Mouse (Mus musculus) embryonic facial prominence, embryonic 15.5 days (tissue): ENCODE data around the gene Ift43. TPM values are rescaled to one million over a fixed set of nuclear protein-coding genes. Genes with fewer than 3 reads are reported as not detected.

Experiments used
- ATAC-seq: fragments of 200-750 bp; cut with Nextera tagmentation; 2 replicates; pipeline ENCODE4 v1.8.0; 2017; ENCODE audit warnings: low read depth, moderate TSS enrichment; ENCODE audit not compliant: insufficient number of reproducible peaks, low FRiP score, low TSS enrichment
- H3K27ac ChIP-seq: fragments of 300-500 bp; sonication (generic); replicated peaks from 2 replicates; pipeline ENCODE4 v1.5.1; 2015; ENCODE audit warnings: mild to moderate bottlenecking, inconsistent platforms
- H3K27me3 ChIP-seq: fragments of 300-500 bp; sonication (generic); 2 replicates; pipeline ENCODE4 v1.6.1; 2015; ENCODE audit warnings: inconsistent platforms
- H3K36me3 ChIP-seq: fragments of 300-500 bp; sonication (generic); 2 replicates; pipeline ENCODE4 v1.6.1; 2015; ENCODE audit warnings: mild to moderate bottlenecking, inconsistent platforms
- H3K4me1 ChIP-seq: fragments of 300-500 bp; sonication (generic); 2 replicates; pipeline ENCODE4 v1.6.1; 2015; ENCODE audit warnings: inconsistent platforms
- H3K4me2 ChIP-seq: fragments of 300-500 bp; sonication (generic); replicated peaks from 2 replicates; pipeline ENCODE4 v1.6.1; 2015; ENCODE audit warnings: mild to moderate bottlenecking, inconsistent platforms
- H3K4me3 ChIP-seq: fragments of 300-500 bp; sonication (generic); replicated peaks from 2 replicates; pipeline ENCODE4 v1.5.1; 2015; ENCODE audit warnings: mild to moderate bottlenecking, inconsistent platforms
- H3K9ac ChIP-seq: fragments of 300-500 bp; sonication (generic); 2 replicates; pipeline ENCODE4 v1.6.1; 2015; ENCODE audit warnings: inconsistent platforms
- H3K9me3 ChIP-seq: fragments of 300-500 bp; sonication (generic); replicated peaks from 2 replicates; pipeline ENCODE4 v1.6.1; 2016; ENCODE audit warnings: inconsistent platforms
- WGBS: fragments of 180-500 bp; shearing (Covaris S2); methylation state at CpG from one replicate; pipeline ENCODE4 v1.1.7; 2015; 5-methylcytosine and 5-hydroxymethylcytosine counted together
- polyA plus RNA-seq: library from polyadenylated mRNA; unstranded; fragments of >200 nt; fragmentation: Nextera tagmentation; extraction: Ambion mirVana; gene quantifications from 2 replicates; pipeline ENCODE4 v1.2.1, GENCODE M21; 2015

Ift43 gene
- polyA plus RNA-seq, 1 experiment from 2014 or later: 97.9 TPM

- Histone ChIP-seq H3K9ac (no peak overlapping the region), H3K4me2 (no peak overlapping the region), H3K9me3 (no peaks in the 10 kb centered on the region), H3K27ac (no peak overlapping the region), H3K4me1 (no peaks in the 10 kb centered on the region), H3K4me3 (no peak overlapping the region), H3K36me3 (peaks cover 43% of the 10 kb centered on the region), H3K27me3 (no peaks in the 10 kb centered on the region)
- WGBS: 89% methylated on average over 2 of the region's 2 CpGs
- no peak for ATAC-seq
Observed at GRCm38 (mm10) chr12:86055306-86055705, 27.0 kb upstream of the Ift43 start.

- Histone ChIP-seq H3K36me3 (peaks cover 55% of the 10 kb centered on the region), H3K4me2 (no peak overlapping the region), H3K4me3 (no peak overlapping the region), H3K27me3 (no peaks in the 10 kb centered on the region), H3K4me1 (no peaks in the 10 kb centered on the region), H3K9ac (no peak overlapping the region), H3K27ac (no peak overlapping the region), H3K9me3 (no peaks in the 10 kb centered on the region)
- 81% methylated on average over 8 of the region's 8 CpGs for WGBS
- no peak for ATAC-seq
Observed at GRCm38 (mm10) chr12:86056976-86057375, 25.4 kb upstream of the Ift43 start.

- Histone ChIP-seq H3K4me3 (no peak overlapping the region), H3K36me3 (peaks cover 59% of the 10 kb centered on the region), H3K4me1 (no peaks in the 10 kb centered on the region), H3K27me3 (no peaks in the 10 kb centered on the region), H3K9ac (no peak overlapping the region), H3K27ac (no peak overlapping the region), H3K4me2 (no peak overlapping the region), H3K9me3 (no peaks in the 10 kb centered on the region)
- 82% methylated on average over 8 of the region's 8 CpGs for WGBS
- ATAC-seq: no peak
Observed at GRCm38 (mm10) chr12:86057516-86057915, 24.8 kb upstream of the Ift43 start.

- Histone ChIP-seq H3K9ac (no peak overlapping the region), H3K4me2 (no peak overlapping the region), H3K36me3 (peaks cover 78% of the 10 kb centered on the region), H3K27ac (no peak overlapping the region), H3K27me3 (no peaks in the 10 kb centered on the region), H3K4me1 (no peaks in the 10 kb centered on the region), H3K9me3 (no peaks in the 10 kb centered on the region), H3K4me3 (no peak overlapping the region)
- ATAC-seq: no peak
- 87% methylated on average over 6 of the region's 6 CpGs for WGBS
Observed at GRCm38 (mm10) chr12:86059341-86059740, 23.0 kb upstream of the Ift43 start.

- H3K36me3 ChIP-seq: peaks cover 85% of the 10 kb centered on the region
- no peak overlapping the region for H3K4me2 ChIP-seq
- no peak overlapping the region for H3K27ac ChIP-seq
- H3K4me1 ChIP-seq: no peaks in the 10 kb centered on the region
- H3K4me3 ChIP-seq: no peak overlapping the region
- ATAC-seq: no peak
- H3K9ac ChIP-seq: no peak overlapping the region
- H3K27me3 ChIP-seq: no peaks in the 10 kb centered on the region
- H3K9me3 ChIP-seq: no peaks in the 10 kb centered on the region
Observed at GRCm38 (mm10) chr12:86064796-86065195, 17.5 kb upstream of the Ift43 start.

- WGBS: 70% methylated on average over 6 of the region's 6 CpGs
- Histone ChIP-seq H3K9ac (no peak overlapping the region), H3K4me3 (no peak overlapping the region), H3K27me3 (no peaks in the 10 kb centered on the region), H3K4me2 (no peak overlapping the region), H3K27ac (no peak overlapping the region), H3K4me1 (peaks cover 25% of the 10 kb centered on the region), H3K9me3 (no peaks in the 10 kb centered on the region), H3K36me3 (peaks cover 51% of the 10 kb centered on the region)
- ATAC-seq: no peak
Observed at GRCm38 (mm10) chr12:86071432-86071831, 10.9 kb upstream of the Ift43 start.

GRCm38 (mm10) chr12:86074681-86075080, 7.7 kb upstream of the Ift43 start:
- Histone ChIP-seq H3K27ac (no peak overlapping the region), H3K9ac (no peak overlapping the region), H3K9me3 (no peaks in the 10 kb centered on the region), H3K4me3 (no peak overlapping the region), H3K4me1 (peaks cover 40% of the 10 kb centered on the region), H3K27me3 (no peaks in the 10 kb centered on the region), H3K4me2 (peak overlapping the region; percentile 88; the same call in 1 of the 2 replicates), H3K36me3 (peaks cover 20% of the 10 kb centered on the region; the same call in 1 of the 2 replicates)
- ATAC-seq: no peak
- WGBS: 88% methylated on average over 12 of the region's 12 CpGs

GRCm38 (mm10) chr12:86075358-86075757, 7.0 kb upstream of the Ift43 start:
- H3K27ac ChIP-seq: no peak overlapping the region
- peak overlapping the region; percentile 60 for H3K4me3 ChIP-seq
- no peaks in the 10 kb centered on the region for H3K27me3 ChIP-seq
- H3K36me3 ChIP-seq: 0 out of 2 replicates have a peak, but pooled peaks cover 16% of the 10 kb centered on the region
- no peaks in the 10 kb centered on the region for H3K9me3 ChIP-seq
- H3K9ac ChIP-seq: no peak overlapping the region
- 79% methylated on average over 7 of the region's 7 CpGs for WGBS
- ATAC-seq: no peak
- peaks cover 40% of the 10 kb centered on the region for H3K4me1 ChIP-seq
- H3K4me2 ChIP-seq: peak overlapping the region; percentile 88

- Histone ChIP-seq H3K4me2 (peak overlapping the region; percentile 88), H3K9ac (peak overlapping the region; percentile 33; the same call in 1 of the 2 replicates), H3K27ac (peak overlapping the region; percentile 99), H3K36me3 (0 out of 2 replicates have a peak, but pooled peaks cover 10% of the 10 kb centered on the region), H3K27me3 (no peaks in the 10 kb centered on the region), H3K4me1 (peaks cover 37% of the 10 kb centered on the region), H3K9me3 (no peaks in the 10 kb centered on the region), H3K4me3 (peak overlapping the region; percentile 60)
- ATAC-seq: no peak
- WGBS: 5% methylated on average over 13 of the region's 13 CpGs
Observed at GRCm38 (mm10) chr12:86076321-86076901, 5.9 kb upstream of the Ift43 start.

- H3K4me2 ChIP-seq: peak overlapping the region; percentile 88
- H3K27ac ChIP-seq: peak overlapping the region; percentile 99
- no peaks in the 10 kb centered on the region for H3K9me3 ChIP-seq
- 24% methylated on average over 8 of the region's 8 CpGs for WGBS
- no peaks in the 10 kb centered on the region for H3K27me3 ChIP-seq
- H3K36me3 ChIP-seq: 0 out of 2 replicates have a peak, but pooled peaks cover under 1% of the 10 kb centered on the region
- no peak for ATAC-seq
- peaks cover 41% of the 10 kb centered on the region for H3K4me1 ChIP-seq
- H3K9ac ChIP-seq: peak overlapping the region; percentile 50
- H3K4me3 ChIP-seq: peak overlapping the region; percentile 60
Observed at GRCm38 (mm10) chr12:86077322-86077721, 5.0 kb upstream of the Ift43 start.

- Histone ChIP-seq H3K27ac (peak overlapping the region; percentile 99), H3K36me3 (no peaks in the 10 kb centered on the region), H3K4me1 (peaks cover 41% of the 10 kb centered on the region), H3K9ac (peak overlapping the region; percentile 50), H3K27me3 (no peaks in the 10 kb centered on the region), H3K9me3 (no peaks in the 10 kb centered on the region), H3K4me3 (peak overlapping the region; percentile 60), H3K4me2 (peak overlapping the region; percentile 88)
- no peak for ATAC-seq
- WGBS: 11% methylated on average over 11 of the region's 11 CpGs
Observed at GRCm38 (mm10) chr12:86077736-86078135, 4.6 kb upstream of the Ift43 start.

GRCm38 (mm10) chr12:86078176-86078552, 4.2 kb upstream of the Ift43 start:
- no peak for ATAC-seq
- Histone ChIP-seq H3K9me3 (no peaks in the 10 kb centered on the region), H3K4me2 (peak overlapping the region; percentile 88), H3K4me3 (peak overlapping the region; percentile 60), H3K9ac (peak overlapping the region; percentile 50), H3K27ac (peak overlapping the region; percentile 99), H3K27me3 (no peaks in the 10 kb centered on the region), H3K36me3 (no peaks in the 10 kb centered on the region), H3K4me1 (peaks cover 46% of the 10 kb centered on the region)
- 9% methylated on average over 9 of the region's 9 CpGs for whole genome bisulfite sequencing
